Mouse (Mus musculus): ENCODE measurements around the gene Uvssa.

Gene Uvssa

GRCm38 (mm10) chr5:33442927-33443710, 64.8 kb downstream of the Uvssa start:
- peak; percentile 46 to 68 for DNase-seq

DNA sequence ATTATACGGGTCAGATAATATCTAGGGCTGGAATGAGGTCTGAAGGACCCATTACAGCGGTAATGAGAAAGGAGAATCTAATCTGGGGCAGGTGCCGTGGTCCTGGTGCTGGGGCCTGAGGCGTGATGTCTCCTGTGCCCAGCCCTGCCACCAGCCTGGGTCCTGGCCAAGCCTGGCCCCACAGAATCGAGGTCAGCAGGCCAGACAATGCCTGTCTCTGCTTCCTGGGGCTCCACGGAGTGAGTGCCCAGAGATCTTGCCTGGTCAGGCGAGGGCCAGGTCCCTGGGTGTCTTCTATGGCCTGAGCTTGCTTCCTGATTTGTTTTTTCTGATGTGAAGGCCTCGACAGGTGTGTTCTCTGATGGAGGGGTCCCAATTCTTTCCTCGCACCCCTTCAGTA, 65.4 kb downstream of the Uvssa start:
- peak; percentile 21 to 23 for DNase-seq

DNA sequence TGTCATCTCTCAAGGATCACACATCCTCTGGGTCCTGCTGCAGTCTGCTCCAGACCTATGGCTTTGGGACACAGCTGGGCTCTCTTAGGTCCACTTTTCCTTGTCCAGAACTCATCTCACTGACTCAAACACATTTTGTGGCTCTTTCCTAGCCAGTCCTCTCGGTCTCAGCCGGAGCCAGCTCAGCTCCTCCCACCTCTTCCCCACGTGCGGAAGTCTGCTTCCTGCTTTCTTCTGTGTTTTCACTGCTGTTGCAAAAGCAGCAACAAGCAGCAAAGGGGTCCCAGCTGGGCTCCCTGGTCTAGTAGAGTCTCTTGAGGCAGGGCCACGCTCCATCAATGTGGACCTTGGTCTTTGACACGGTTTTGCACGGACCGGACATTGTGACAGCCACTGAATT, 77.4 kb downstream of the Uvssa start:
- DNase-seq, result no peak

DNA sequence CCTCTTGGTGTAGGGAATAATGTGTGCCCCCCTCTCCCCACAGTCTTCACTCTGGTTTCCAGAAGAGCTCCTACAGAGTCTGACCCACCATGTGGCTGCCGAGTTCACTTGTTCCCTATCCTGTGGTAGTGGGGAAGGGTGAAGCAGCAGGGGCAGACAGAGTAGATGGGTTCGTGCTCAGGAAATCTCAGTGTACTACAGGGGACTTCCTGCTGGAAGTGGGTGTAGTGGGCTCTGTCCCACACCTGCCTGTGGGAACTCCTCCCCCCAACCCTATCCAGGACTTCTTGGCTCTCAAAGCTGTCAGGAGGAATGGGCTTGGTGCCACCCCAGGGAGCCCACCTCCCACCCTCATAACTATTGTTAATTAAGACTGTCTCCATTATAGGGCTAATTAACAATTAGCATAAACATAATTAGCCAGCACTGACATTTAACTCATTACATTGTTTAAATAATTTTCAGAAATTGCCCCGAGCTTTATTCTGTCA, 79.8 kb downstream of the Uvssa start:
- DNase-seq, result no peak

- DNase-seq, result no peak
These were observed 80.8 kb downstream of the Uvssa start for GRCm38 (mm10) chr5:33459111-33459510.

DNA sequence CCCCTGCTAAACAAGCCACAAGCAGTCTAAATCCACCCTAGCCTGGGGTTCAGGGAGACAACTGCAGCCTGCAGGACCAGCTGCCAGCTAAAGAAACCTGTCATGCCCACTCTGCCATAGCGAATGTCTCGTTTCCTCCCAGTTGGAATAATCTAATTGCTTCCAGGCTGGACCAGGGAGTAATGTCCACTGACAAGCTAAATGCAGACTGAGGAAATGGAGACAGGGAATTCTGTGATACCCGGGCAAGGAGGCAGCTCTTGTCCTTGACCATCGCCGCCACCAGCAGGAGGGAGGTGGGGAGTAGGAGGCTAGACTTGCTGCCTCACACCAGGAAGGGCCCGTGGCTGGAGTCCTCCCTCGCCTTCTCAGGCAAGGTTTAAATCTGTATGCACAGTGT, 86.0 kb downstream of the Uvssa start:
- DNase-seq, result no peak

DNA sequence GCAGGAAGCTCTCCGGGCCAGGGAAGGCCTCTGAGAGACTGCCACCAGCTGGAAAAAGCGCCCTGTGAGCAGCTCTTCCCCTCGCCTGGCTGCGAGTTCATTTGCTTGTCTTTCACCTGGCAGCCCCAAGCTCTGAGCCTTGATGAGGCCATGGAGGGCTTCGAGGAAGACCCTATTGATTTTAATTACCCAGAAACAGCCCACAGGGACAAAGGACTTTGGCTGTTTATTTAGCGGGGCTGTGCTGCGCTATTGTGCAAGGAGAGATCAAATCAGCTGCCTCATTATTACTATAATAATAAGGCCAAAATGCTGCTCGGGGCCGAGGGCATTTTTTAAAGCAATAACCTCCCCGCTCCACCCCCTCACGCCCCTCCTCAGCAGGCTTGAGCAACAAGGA, 87.1 kb downstream of the Uvssa start:
- DNase-seq, result no peak

Measured in cerebellum, adult 18-20 months (tissue).